Mouse (Mus musculus) layer of hippocampus, postnatal 25 days (tissue): ENCODE results near the gene Grk1. TPM values are rescaled to one million over a fixed set of nuclear protein-coding genes. Genes with fewer than 3 reads are reported as not detected.

Source experiments
- total RNA-seq, 2 experiments: library from RNA; stranded (reverse); gene quantifications; 2 replicates each; pipeline ENCODE4 v1.2.3; 2021

Grk1 gene
- total RNA-seq, 2 experiments from 2014 or later, result not detected

Other genes starting within 250 kb of the Grk1 start
- 100 to 1,000 TPM; 283 to 311 TPM for gene Lamp1, start 245.9 kb upstream of the Grk1 start, total RNA-seq
- 1 to 10 TPM; 5.2 TPM for gene Grtp1, start 204.5 kb upstream of the Grk1 start, total RNA-seq
- 1 to 10 TPM; 1.3 to 1.4 TPM for gene Adprhl1, start 150.9 kb upstream of the Grk1 start, total RNA-seq
- gene Dcun1d2, start 117.0 kb upstream of the Grk1 start, total RNA-seq, result 10 to 100 TPM; 33.6 to 35.6 TPM
- 10 to 100 TPM; 42.7 to 49.5 TPM for gene Tmco3, start 116.9 kb upstream of the Grk1 start, total RNA-seq
- gene Tfdp1, start 66.3 kb upstream of the Grk1 start, total RNA-seq, result 10 to 100 TPM; 67.2 to 68.9 TPM
- gene Atp4b, start 8.3 kb upstream of the Grk1 start, total RNA-seq, result not detected
- gene Tmem255b, start 30.1 kb downstream of the Grk1 start, total RNA-seq, result 1 to 10 TPM; 5.7 to 7.4 TPM
- gene Gas6, start 89.4 kb downstream of the Grk1 start, total RNA-seq, result 10 to 100 TPM; 89.4 to 94.4 TPM
- not detected for gene 1700029H14Rik, start 157.4 kb downstream of the Grk1 start, total RNA-seq